Mouse (Mus musculus) midbrain, embryonic 13.5 days (tissue): ENCODE results near the gene Samd14. TPM values are rescaled to one million over a fixed set of nuclear protein-coding genes. Genes with fewer than 3 reads are reported as not detected.
A peak's percentile ranks its signal among the peaks of the same experiment; 100 is the strongest.

Experiments used
- ATAC-seq: fragments of 200-750 bp; cut with Nextera tagmentation; 2 replicates; pipeline ENCODE4 v1.8.0; 2017; ENCODE audit warnings: mild to moderate bottlenecking, moderate TSS enrichment, moderate library complexity
- H3K27ac ChIP-seq: fragments of 300-500 bp; sonication (generic); 2 replicates; pipeline ENCODE4 v1.5.1; 2015; ENCODE audit warnings: inconsistent platforms, mild to moderate bottlenecking, moderate library complexity
- H3K27me3 ChIP-seq: fragments of 300-500 bp; sonication (generic); 2 replicates; pipeline ENCODE4 v1.6.1; 2015; ENCODE audit warnings: mild to moderate bottlenecking, inconsistent platforms
- H3K36me3 ChIP-seq: fragments of 300-500 bp; sonication (generic); 2 replicates; pipeline ENCODE4 v1.6.1; 2015; ENCODE audit warnings: mild to moderate bottlenecking, inconsistent platforms
- H3K4me1 ChIP-seq: fragments of 300-500 bp; sonication (generic); replicated peaks from 2 replicates; pipeline ENCODE4 v1.6.1; 2015; ENCODE audit warnings: inconsistent platforms
- H3K4me2 ChIP-seq: fragments of 300-500 bp; sonication (generic); replicated peaks from 2 replicates; pipeline ENCODE4 v1.6.1; 2015; ENCODE audit warnings: moderate library complexity, mild to moderate bottlenecking, inconsistent platforms
- H3K4me3 ChIP-seq: fragments of 300-500 bp; sonication (generic); replicated peaks from 2 replicates; pipeline ENCODE4 v1.5.1; 2015; ENCODE audit warnings: mild to moderate bottlenecking, inconsistent platforms
- H3K9ac ChIP-seq: fragments of 300-500 bp; sonication (generic); replicated peaks from 2 replicates; pipeline ENCODE4 v1.6.1; 2015; ENCODE audit warnings: mild to moderate bottlenecking, inconsistent platforms
- H3K9me3 ChIP-seq: fragments of 300-500 bp; sonication (generic); 2 replicates; pipeline ENCODE4 v1.6.1; 2016; ENCODE audit warnings: mild to moderate bottlenecking, inconsistent platforms
- WGBS: fragments of 180-500 bp; shearing (Covaris S2); methylation state at CpG from one replicate; pipeline ENCODE4 v1.1.7; 2015; 5-methylcytosine and 5-hydroxymethylcytosine counted together
- polyA plus RNA-seq: library from polyadenylated mRNA; unstranded; fragments of >200 nt; fragmentation: Nextera tagmentation; extraction: Ambion mirVana; gene quantifications from 2 replicates; pipeline ENCODE4 v1.2.1, GENCODE M21; 2015

The Samd14 gene
- polyA plus RNA-seq, 1 experiment from 2014 or later: 141 TPM

- no peak overlapping the region for H3K4me2 ChIP-seq
- no peak overlapping the region for H3K9ac ChIP-seq
- 90% methylated on average over 6 of the region's 6 CpGs for WGBS
- H3K4me1 ChIP-seq: peaks cover 21% of the 10 kb centered on the region
- H3K9me3 ChIP-seq: no peaks in the 10 kb centered on the region
- peaks cover 45% of the 10 kb centered on the region for H3K36me3 ChIP-seq
- H3K27me3 ChIP-seq: no peaks in the 10 kb centered on the region
- no peak for ATAC-seq
- H3K27ac ChIP-seq: peak overlapping the region; percentile 44; the same call in 1 of the 2 replicates
- no peak overlapping the region for H3K4me3 ChIP-seq
Measured at GRCm38 (mm10) chr11:95026849-95027248, 17.2 kb downstream of the Samd14 start.

- no peak for ATAC-seq
Measured at GRCm38 (mm10) chr11:95027850-95028470, 18.3 kb downstream of the Samd14 start.

GRCm38 (mm10) chr11:95032945-95033344 lies 23.3 kb downstream of the Samd14 start:
- Histone ChIP-seq H3K36me3 (no peaks in the 10 kb centered on the region), H3K9me3 (no peaks in the 10 kb centered on the region), H3K4me3 (no peak overlapping the region), H3K9ac (no peak overlapping the region), H3K4me1 (peaks cover 8% of the 10 kb centered on the region), H3K27ac (no peak overlapping the region), H3K4me2 (no peak overlapping the region), H3K27me3 (no peaks in the 10 kb centered on the region)
- ATAC-seq: no peak
- WGBS: 45% methylated on average over 6 of the region's 6 CpGs

More at GRCm38 (mm10) chr11:95027850-95028470, 18.3 kb downstream of the Samd14 start:
- Histone ChIP-seq H3K4me1 (peaks cover 21% of the 10 kb centered on the region), H3K4me2 (no peak overlapping the region), H3K27me3 (no peaks in the 10 kb centered on the region), H3K9me3 (no peaks in the 10 kb centered on the region), H3K4me3 (no peak overlapping the region), H3K36me3 (peaks cover 34% of the 10 kb centered on the region), H3K27ac (peak overlapping the region; percentile 30), H3K9ac (no peak overlapping the region; the same call in 1 of the 2 replicates)
- 41% methylated on average over 13 of the region's 13 CpGs for WGBS

- H3K36me3 ChIP-seq: no peaks in the 10 kb centered on the region
- no peak for ATAC-seq
- WGBS: 80% methylated on average over 14 of the region's 14 CpGs
Measured at GRCm38 (mm10) chr11:95033617-95034016, 23.9 kb downstream of the Samd14 start.

GRCm38 (mm10) chr11:95034902-95035301 lies 25.2 kb downstream of the Samd14 start:
- Histone ChIP-seq H3K27me3 (0 out of 2 replicates have a peak, but pooled peaks cover 9% of the 10 kb centered on the region), H3K27ac (no peak overlapping the region), H3K4me1 (peaks cover 3% of the 10 kb centered on the region; the same call in 1 of the 2 replicates), H3K4me2 (no peak overlapping the region), H3K4me3 (no peak overlapping the region), H3K9me3 (no peaks in the 10 kb centered on the region), H3K36me3 (no peaks in the 10 kb centered on the region), H3K9ac (0 out of 2 replicates have a peak overlapping the region, but pooled peaks have one; percentile 36)
- 81% methylated on average over 10 of the region's 10 CpGs for WGBS
- ATAC-seq: no peak

More at GRCm38 (mm10) chr11:95033617-95034016, 23.9 kb downstream of the Samd14 start:
- 0 out of 2 replicates have a peak overlapping the region, but pooled peaks have one; percentile 10 for H3K9ac ChIP-seq
- H3K27ac ChIP-seq: no peak overlapping the region
- no peaks in the 10 kb centered on the region for H3K27me3 ChIP-seq
- no peak overlapping the region for H3K4me2 ChIP-seq
- peaks cover 1% of the 10 kb centered on the region; the same call in 1 of the 2 replicates for H3K4me1 ChIP-seq
- H3K9me3 ChIP-seq: no peaks in the 10 kb centered on the region
- no peak overlapping the region for H3K4me3 ChIP-seq

- WGBS: 92% methylated on average over 5 of the region's 5 CpGs
- Histone ChIP-seq H3K4me2 (no peak overlapping the region), H3K9me3 (no peaks in the 10 kb centered on the region), H3K36me3 (no peaks in the 10 kb centered on the region), H3K27ac (no peak overlapping the region), H3K27me3 (0 out of 2 replicates have a peak, but pooled peaks cover 9% of the 10 kb centered on the region), H3K4me3 (no peak overlapping the region), H3K9ac (no peak overlapping the region), H3K4me1 (peaks cover 13% of the 10 kb centered on the region)
- no peak for ATAC-seq
Measured at GRCm38 (mm10) chr11:95036521-95036920, 26.8 kb downstream of the Samd14 start.

GRCm38 (mm10) chr11:95037306-95037705 lies 27.6 kb downstream of the Samd14 start:
- Histone ChIP-seq H3K4me3 (no peak overlapping the region), H3K4me1 (peaks cover 19% of the 10 kb centered on the region), H3K9me3 (no peaks in the 10 kb centered on the region), H3K9ac (no peak overlapping the region), H3K27me3 (0 out of 2 replicates have a peak, but pooled peaks cover 9% of the 10 kb centered on the region), H3K4me2 (no peak overlapping the region), H3K36me3 (no peaks in the 10 kb centered on the region), H3K27ac (no peak overlapping the region)
- ATAC-seq: no peak
- WGBS: 59% methylated on average over 6 of the region's 6 CpGs

GRCm38 (mm10) chr11:95038156-95038817 lies 28.6 kb downstream of the Samd14 start:
- WGBS: 70% methylated on average over 14 of the region's 14 CpGs
- H3K27me3 ChIP-seq: 0 out of 2 replicates have a peak, but pooled peaks cover 9% of the 10 kb centered on the region
- ATAC-seq: no peak
- no peak overlapping the region for H3K9ac ChIP-seq
- peaks cover 19% of the 10 kb centered on the region for H3K4me1 ChIP-seq
- H3K9me3 ChIP-seq: no peaks in the 10 kb centered on the region
- no peaks in the 10 kb centered on the region for H3K36me3 ChIP-seq
- H3K27ac ChIP-seq: no peak overlapping the region
- H3K4me2 ChIP-seq: no peak overlapping the region
- H3K4me3 ChIP-seq: no peak overlapping the region

GRCm38 (mm10) chr11:95038818-95039655 lies 29.4 kb downstream of the Samd14 start:
- H3K27me3 ChIP-seq: 0 out of 2 replicates have a peak, but pooled peaks cover 9% of the 10 kb centered on the region
- peaks cover 19% of the 10 kb centered on the region for H3K4me1 ChIP-seq
- H3K36me3 ChIP-seq: no peaks in the 10 kb centered on the region
- H3K27ac ChIP-seq: no peak overlapping the region
- ATAC-seq: no peak
- 81% methylated on average over 13 of the region's 13 CpGs for WGBS
- no peak overlapping the region for H3K9ac ChIP-seq
- no peak overlapping the region for H3K4me2 ChIP-seq
- H3K4me3 ChIP-seq: no peak overlapping the region
- H3K9me3 ChIP-seq: no peaks in the 10 kb centered on the region

GRCm38 (mm10) chr11:95039766-95040165 lies 30.1 kb downstream of the Samd14 start:
- Histone ChIP-seq H3K4me3 (peak overlapping the region; percentile 66), H3K9ac (peak overlapping the region; percentile 74; the same call in 1 of the 2 replicates), H3K4me1 (peaks cover 19% of the 10 kb centered on the region), H3K36me3 (no peaks in the 10 kb centered on the region), H3K9me3 (no peaks in the 10 kb centered on the region), H3K4me2 (peak overlapping the region; percentile 72), H3K27me3 (0 out of 2 replicates have a peak, but pooled peaks cover 12% of the 10 kb centered on the region), H3K27ac (no peak overlapping the region)
- whole genome bisulfite sequencing: 80% methylated on average over 4 of the region's 4 CpGs
- no peak for ATAC-seq

- peak overlapping the region; percentile 66 for H3K4me3 ChIP-seq
- H3K4me1 ChIP-seq: peaks cover 19% of the 10 kb centered on the region
- H3K36me3 ChIP-seq: no peaks in the 10 kb centered on the region
- WGBS: 3% methylated on average over 20 of the region's 20 CpGs
- H3K4me2 ChIP-seq: peak overlapping the region; percentile 72
- peak; percentile 14 for ATAC-seq
- no peaks in the 10 kb centered on the region for H3K9me3 ChIP-seq
- H3K27me3 ChIP-seq: 0 out of 2 replicates have a peak, but pooled peaks cover 18% of the 10 kb centered on the region
- peak overlapping the region; percentile 15; the same call in 1 of the 2 replicates for H3K27ac ChIP-seq
- peak overlapping the region; percentile 74 for H3K9ac ChIP-seq
Measured at GRCm38 (mm10) chr11:95040491-95041138, 30.9 kb downstream of the Samd14 start.
